Mouse (Mus musculus) adrenal gland, adult 18-20 months (tissue): ENCODE data around the gene Esrrg. TPM values are rescaled to one million over a fixed set of nuclear protein-coding genes. Genes with fewer than 3 reads are reported as not detected.

Experiments
- DNase-seq, 2 experiments: peaks; one replicate each; pipeline ENCODE4 v3.0.0; 2021 to 2022; ENCODE audit warnings: low spot score in 2 of 2
- total RNA-seq, 2 experiments: library from RNA; stranded (reverse); gene quantifications; 1 replicate in 1 of 2; 2 replicates in 1 of 2; pipeline ENCODE4 v1.2.3; 2021

The Esrrg gene
- total RNA-seq, 2 experiments from 2014 or later = 13.2 to 13.4 TPM

- no peak for DNase-seq
Measured at GRCm38 (mm10) chr1:187825421-187826097, 217.0 kb downstream of the Esrrg start.

GRCm38 (mm10) chr1:187826140-187826539 lies 217.5 kb downstream of the Esrrg start:
- no peak for DNase-seq

- DNase-seq = no peak
Measured at GRCm38 (mm10) chr1:187826869-187827268, 218.3 kb downstream of the Esrrg start.

- DNase-seq = no peak
Measured at GRCm38 (mm10) chr1:187830937-187831336, 222.3 kb downstream of the Esrrg start.

- no peak for DNase-seq
Measured at GRCm38 (mm10) chr1:187832851-187833250, 224.3 kb downstream of the Esrrg start.

GRCm38 (mm10) chr1:187834576-187834975 lies 226.0 kb downstream of the Esrrg start:
- DNase-seq = no peak

GRCm38 (mm10) chr1:187836384-187836783 lies 227.8 kb downstream of the Esrrg start:
- DNase-seq = no peak

GRCm38 (mm10) chr1:187836876-187837275 lies 228.3 kb downstream of the Esrrg start:
- no peak for DNase-seq

GRCm38 (mm10) chr1:187841629-187842028 lies 233.0 kb downstream of the Esrrg start:
- DNase-seq = no peak

GRCm38 (mm10) chr1:187842702-187843101 lies 234.1 kb downstream of the Esrrg start:
- DNase-seq = no peak

- no peak for DNase-seq
Measured at GRCm38 (mm10) chr1:187854148-187854547, 245.6 kb downstream of the Esrrg start.

GRCm38 (mm10) chr1:187862339-187862738 lies 253.7 kb downstream of the Esrrg start:
- DNase-seq = no peak

GRCm38 (mm10) chr1:187868427-187868826 lies 259.8 kb downstream of the Esrrg start:
- no peak for DNase-seq

- DNase-seq = no peak
Measured at GRCm38 (mm10) chr1:187872208-187872607, 263.6 kb downstream of the Esrrg start.

- no peak for DNase-seq
Measured at GRCm38 (mm10) chr1:187872744-187873143, 264.2 kb downstream of the Esrrg start.

GRCm38 (mm10) chr1:187873770-187874169 lies 265.2 kb downstream of the Esrrg start:
- DNase-seq = no peak

GRCm38 (mm10) chr1:187887270-187887669 lies 278.7 kb downstream of the Esrrg start:
- DNase-seq = no peak

GRCm38 (mm10) chr1:187888142-187888541 lies 279.6 kb downstream of the Esrrg start:
- no peak for DNase-seq

- no peak for DNase-seq
Measured at GRCm38 (mm10) chr1:187889096-187889495, 280.5 kb downstream of the Esrrg start.

GRCm38 (mm10) chr1:187891262-187891661 lies 282.7 kb downstream of the Esrrg start:
- DNase-seq = no peak

GRCm38 (mm10) chr1:187895459-187895858 lies 286.9 kb downstream of the Esrrg start:
- no peak for DNase-seq

GRCm38 (mm10) chr1:187896291-187896690 lies 287.7 kb downstream of the Esrrg start:
- no peak for DNase-seq

GRCm38 (mm10) chr1:187896910-187897309 lies 288.3 kb downstream of the Esrrg start:
- DNase-seq = no peak
